Mouse (Mus musculus): Measurements from ENCODE around the gene Mpnd.
"Not testable (repeated sequence)": the region's sequence is repeated elsewhere in the genome, so short reads cannot be mapped to it uniquely, and the experiment has no call there.

The Mpnd gene

GRCm38 (mm10) chr17:56038583-56039261 lies 33.2 kb downstream of the Mpnd start:
- DNase-seq: no peak

GRCm38 (mm10) chr17:56039345-56039744 lies 33.8 kb downstream of the Mpnd start:
- no peak for DNase-seq

- DNase-seq: peak; percentile 98
Observed at GRCm38 (mm10) chr17:56040030-56040856, 34.7 kb downstream of the Mpnd start, which contains the start of gene Chaf1a. Gene Chaf1a, plus strand, starts transcription at chr17:56040439.

- no peak for DNase-seq
Observed at GRCm38 (mm10) chr17:56040857-56041163, 35.3 kb downstream of the Mpnd start.

- no peak for DNase-seq
Observed at GRCm38 (mm10) chr17:56051369-56051768, 45.9 kb downstream of the Mpnd start.

- DNase-seq: no peak
Observed at GRCm38 (mm10) chr17:56054938-56055337, 49.4 kb downstream of the Mpnd start.

GRCm38 (mm10) chr17:56055945-56056678 lies 50.6 kb downstream of the Mpnd start:
- DNase-seq: no peak

GRCm38 (mm10) chr17:56057381-56058120 lies 52.0 kb downstream of the Mpnd start:
- DNase-seq: no peak

- DNase-seq: no peak
Observed at GRCm38 (mm10) chr17:56062081-56062480, 56.6 kb downstream of the Mpnd start.

- DNase-seq: not testable (repeated sequence)
Observed at GRCm38 (mm10) chr17:56065715-56066114, 60.2 kb downstream of the Mpnd start.

All from lung, postnatal 4 days (tissue).